Mouse (Mus musculus): Measurements from ENCODE around the gene Ctnna3.

- TF ChIP-seq CTCF (IDR thresholded peaks at IDR 0.05; ENCODE audit: low read depth, low read length) (no peak), POLR2A (IDR thresholded peaks at IDR 0.05; ENCODE audit: extremely low read depth, insufficient read depth, low read length) (no peak)
Observed at GRCm38 (mm10) chr10:64735692-64736091, 1305.8 kb downstream of the Ctnna3 start.
